Mouse (Mus musculus) thymus, postnatal 14 days (tissue): ENCODE data around the gene Frmd4a.

Source experiments
- DNase-seq: peaks from one replicate; pipeline ENCODE4 v3.0.0; 2021

The Frmd4a gene

DNA sequence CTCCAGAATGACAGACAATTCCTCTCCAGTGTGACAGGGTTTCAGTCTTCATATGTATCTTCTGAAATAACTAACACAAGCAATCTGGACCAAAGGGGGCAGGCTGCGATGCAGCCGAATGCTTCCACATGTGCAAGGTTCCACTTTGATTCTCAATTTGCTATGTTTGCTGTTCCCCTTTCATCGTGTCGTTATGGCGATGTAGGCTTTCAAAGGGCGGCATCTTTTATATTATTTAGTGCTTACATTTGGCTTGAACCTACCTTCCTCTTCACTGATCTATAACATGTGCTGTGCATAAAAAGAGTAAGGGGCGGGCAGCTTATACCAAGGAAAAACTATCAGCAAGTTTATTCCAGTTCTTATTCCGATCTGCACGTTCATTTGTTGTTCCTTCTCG lies 322.9 kb downstream of the Frmd4a start:
- no peak for DNase-seq

- DNase-seq = no peak
Measured at GRCm38 (mm10) chr2:4341141-4341540, 323.6 kb downstream of the Frmd4a start.

- no peak for DNase-seq
Measured at GRCm38 (mm10) chr2:4342005-4342404, 324.5 kb downstream of the Frmd4a start.

DNA sequence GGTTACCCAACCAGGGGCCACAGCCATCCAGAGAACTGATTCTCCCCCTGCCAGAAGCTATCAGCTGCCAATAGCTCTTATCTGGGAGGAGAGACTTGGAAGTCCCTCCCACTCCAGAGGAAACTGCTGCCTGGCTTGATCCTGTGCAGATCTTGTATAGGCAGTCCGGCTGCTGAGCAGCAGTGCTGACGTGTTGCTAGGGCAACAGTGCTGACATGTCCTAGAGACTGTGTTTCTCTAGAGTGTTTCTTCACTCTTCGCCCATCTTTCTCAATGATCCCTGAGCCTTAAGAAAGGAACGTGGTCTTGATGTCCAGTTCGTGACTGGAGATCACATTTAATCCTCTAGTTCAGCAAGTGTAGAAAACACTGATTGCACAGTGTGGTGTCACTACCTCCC lies 326.9 kb downstream of the Frmd4a start:
- DNase-seq = no peak

- DNase-seq = no peak
Measured at GRCm38 (mm10) chr2:4346232-4346631, 328.7 kb downstream of the Frmd4a start.

- no peak for DNase-seq
Measured at GRCm38 (mm10) chr2:4346953-4347352, 329.4 kb downstream of the Frmd4a start.

- DNase-seq = no peak
Measured at GRCm38 (mm10) chr2:4347782-4348181, 330.3 kb downstream of the Frmd4a start.

- no peak for DNase-seq
Measured at GRCm38 (mm10) chr2:4348509-4348908, 331.0 kb downstream of the Frmd4a start.

GRCm38 (mm10) chr2:4356812-4357384 lies 339.4 kb downstream of the Frmd4a start:
- no peak for DNase-seq

DNA sequence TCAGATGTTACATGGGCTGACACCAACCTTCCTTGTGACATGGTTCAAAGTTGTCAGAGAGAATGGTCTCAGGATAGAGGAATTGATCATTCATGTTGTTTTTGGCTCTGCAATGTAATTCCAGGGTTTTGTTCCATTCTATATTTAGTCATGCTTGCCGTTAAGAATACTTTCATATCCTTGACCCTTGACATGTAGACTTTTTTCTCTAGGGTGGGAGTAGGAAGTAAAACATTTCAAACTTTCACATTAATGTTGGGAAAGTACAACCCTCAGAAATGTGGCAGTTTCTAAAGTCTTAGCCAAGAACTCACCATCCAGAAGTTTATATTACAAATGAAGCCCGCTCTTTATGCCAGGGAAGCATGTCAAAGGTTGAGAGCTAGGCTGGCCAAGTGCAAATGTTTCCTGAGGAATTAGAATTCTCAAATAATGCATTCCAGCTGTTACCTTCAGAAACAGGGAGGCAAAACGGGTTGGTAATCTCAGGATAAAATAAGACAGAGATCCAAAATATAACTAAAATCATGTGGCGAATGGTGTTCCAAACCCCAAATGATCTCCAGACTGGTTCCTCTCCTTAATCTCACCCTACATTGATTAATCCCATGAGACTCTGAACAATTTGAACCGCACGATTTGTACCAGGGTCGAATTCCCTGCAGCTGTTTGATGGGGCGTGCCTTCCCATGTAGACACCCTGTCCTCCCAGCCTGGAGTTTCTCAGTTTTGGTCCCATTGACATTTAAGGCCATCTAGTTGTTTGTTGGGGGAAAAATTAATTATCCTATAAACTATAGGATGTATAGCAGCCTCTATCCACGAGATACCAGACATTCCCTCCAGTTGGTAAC lies 344.7 kb downstream of the Frmd4a start:
- no peak for DNase-seq

DNA sequence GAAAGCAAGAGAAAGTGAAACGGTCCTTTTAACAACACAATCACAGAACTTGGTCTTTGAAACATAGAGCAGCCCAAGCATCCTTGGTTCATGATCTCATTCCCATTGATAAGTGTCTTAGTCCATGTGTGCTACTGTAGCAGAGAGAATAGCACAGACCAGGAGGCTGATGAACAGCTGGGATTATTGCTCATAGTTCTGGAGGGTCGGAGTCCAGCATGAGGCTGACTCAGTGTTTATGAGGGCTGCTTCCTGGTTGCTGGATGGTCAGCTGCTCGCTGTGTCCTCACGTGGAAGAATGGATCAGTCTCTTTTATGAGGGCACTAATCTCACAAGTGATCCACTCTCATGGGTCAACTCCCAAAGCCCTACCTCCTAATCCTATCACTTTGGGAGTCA lies 347.4 kb downstream of the Frmd4a start:
- DNase-seq = no peak

- no peak for DNase-seq
Measured at GRCm38 (mm10) chr2:4368544-4368943, 351.0 kb downstream of the Frmd4a start.

- DNase-seq = no peak
Measured at GRCm38 (mm10) chr2:4370499-4370898, 353.0 kb downstream of the Frmd4a start.

DNA sequence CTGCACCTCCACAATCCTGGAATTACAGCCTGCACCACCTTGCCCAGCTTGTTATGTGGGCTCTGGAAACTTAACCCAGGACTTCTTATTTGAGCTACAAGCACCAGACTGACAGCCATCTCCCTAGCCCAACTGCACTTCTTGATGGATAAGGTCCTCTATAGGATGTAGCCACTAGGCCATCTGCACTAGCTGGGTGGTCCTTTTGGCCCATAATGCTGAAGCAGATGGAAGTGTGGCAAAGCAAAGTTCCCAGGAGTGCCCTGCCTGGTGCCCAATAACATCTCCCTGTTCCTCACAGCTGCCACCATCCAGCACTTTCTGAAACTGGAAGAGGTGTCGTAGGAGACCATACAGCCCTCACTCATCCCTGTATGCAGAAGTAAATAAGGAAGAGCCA lies 353.8 kb downstream of the Frmd4a start:
- DNase-seq = no peak

- DNase-seq = no peak
Measured at GRCm38 (mm10) chr2:4378844-4379243, 361.3 kb downstream of the Frmd4a start.

DNA sequence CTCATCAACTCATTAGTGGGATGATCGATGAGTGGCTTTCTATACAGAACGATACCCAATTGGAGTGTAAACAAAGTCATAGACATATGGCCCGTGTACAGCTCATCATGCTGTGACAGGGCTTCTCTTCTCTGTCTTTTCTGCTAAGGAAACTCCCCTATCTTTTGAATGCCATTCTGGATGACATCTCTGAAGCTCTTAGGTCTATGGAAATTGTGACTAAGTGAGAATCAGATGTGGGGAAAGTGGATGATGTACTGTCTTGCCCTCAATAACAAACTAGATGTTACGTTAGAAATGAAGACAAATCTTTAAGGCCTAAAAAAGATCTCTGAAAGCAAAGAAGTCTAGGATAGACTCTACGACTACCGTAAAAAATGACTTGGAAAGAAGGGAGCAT lies 362.9 kb downstream of the Frmd4a start:
- no peak for DNase-seq

DNA sequence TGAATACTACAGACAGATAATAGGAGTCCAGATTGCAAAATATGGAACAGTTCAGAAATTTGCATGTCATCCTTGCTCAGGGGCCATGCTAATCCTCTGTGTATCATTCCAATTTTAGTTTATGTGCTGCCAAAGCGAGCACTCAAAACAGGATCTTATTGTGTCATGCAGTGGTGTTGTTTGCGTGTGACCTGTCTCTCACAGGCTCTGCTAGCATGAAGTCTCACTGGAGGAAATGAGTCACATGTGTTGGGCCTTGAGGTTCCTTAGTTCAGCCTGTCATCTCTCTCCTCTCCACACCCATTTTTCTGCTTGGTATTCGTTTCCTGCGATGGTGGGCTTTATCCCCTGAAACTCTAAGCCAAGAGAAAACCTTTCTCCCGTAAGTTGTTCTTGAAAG lies 363.4 kb downstream of the Frmd4a start:
- no peak for DNase-seq

DNA sequence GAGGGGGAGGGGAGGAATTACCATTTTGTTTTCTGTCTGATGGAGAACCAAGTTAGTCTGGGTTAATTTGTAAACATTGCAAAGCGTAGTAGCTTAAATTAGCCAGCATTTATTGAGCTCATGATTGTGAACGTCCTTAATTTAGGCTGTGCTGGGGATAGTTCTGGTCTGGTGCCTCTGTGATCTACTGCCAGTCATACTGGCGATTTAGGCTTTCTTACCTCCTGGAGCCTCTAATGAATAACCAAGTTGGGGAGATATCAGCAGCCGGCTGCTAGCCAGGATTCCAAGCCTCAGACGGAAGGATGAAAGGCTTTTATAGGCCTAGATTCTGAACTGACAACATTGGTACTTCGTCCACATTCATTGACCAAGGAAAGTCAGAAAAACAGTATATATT lies 369.0 kb downstream of the Frmd4a start:
- no peak for DNase-seq

GRCm38 (mm10) chr2:4389330-4389729 lies 371.8 kb downstream of the Frmd4a start:
- DNase-seq = no peak

DNA sequence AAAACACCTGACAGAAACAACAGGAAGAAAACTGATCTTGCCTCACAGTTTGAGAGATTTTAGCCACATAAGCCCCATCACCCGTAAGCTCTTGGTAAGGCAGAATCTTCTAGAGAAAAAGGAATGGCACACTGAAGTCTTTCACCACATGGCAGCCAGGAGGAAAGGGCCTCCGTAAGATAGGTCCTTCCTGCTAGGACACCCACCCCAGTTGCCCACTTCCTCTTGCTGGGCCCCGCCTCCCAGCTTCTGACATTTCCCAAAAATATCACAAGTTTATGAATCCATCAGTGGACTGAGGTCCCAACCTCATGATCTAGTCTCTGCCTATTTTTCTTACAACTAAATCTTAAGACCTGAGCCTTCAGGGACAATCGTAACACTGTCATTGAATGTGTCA lies 373.6 kb downstream of the Frmd4a start:
- no peak for DNase-seq

GRCm38 (mm10) chr2:4391678-4392085 lies 374.2 kb downstream of the Frmd4a start:
- no peak for DNase-seq

GRCm38 (mm10) chr2:4393046-4393445 lies 375.5 kb downstream of the Frmd4a start:
- no peak for DNase-seq

DNA sequence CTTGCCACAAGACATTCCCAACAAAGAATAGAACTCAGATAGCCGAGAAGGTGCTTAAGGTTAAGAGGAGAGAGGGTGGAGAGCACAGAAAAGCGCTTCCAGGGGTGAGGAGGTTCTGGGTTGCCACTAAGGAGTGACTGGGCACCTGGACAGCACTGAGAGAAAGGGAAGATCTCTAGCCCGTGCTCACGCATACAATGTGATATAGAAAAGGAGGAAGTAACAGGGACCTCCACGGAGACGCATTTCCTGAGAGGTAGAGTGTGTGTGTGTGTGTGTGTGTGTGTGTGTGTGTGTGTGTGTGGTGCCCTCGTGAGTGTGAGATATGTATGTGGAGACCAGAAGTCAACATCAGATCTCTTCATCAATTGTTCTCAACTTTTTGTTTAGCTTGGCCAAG lies 377.1 kb downstream of the Frmd4a start:
- DNase-seq = no peak

DNA sequence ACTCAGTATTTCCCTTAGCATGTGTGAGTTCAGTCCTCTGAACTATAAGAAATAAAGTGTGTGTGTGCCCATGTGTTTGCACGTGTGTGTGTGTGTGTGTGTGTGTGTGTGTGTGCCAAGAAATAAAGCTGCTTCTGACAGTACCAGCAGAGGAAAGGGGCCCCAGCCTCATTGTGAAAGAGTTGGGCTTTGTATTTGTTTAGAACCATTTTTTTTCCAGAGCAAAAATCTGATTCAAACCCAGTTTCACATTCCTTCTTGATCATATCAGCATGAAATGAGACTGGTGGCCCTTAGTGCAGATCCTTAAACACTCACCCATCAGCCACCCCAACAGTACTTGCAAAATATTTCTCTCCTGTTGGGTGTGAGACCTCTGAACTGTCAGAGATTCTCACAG lies 382.2 kb downstream of the Frmd4a start:
- DNase-seq = no peak
